Mouse (Mus musculus) limb, embryonic 11.5 days (tissue): ENCODE measurements around the gene Mrrf. TPM values are rescaled to one million over a fixed set of nuclear protein-coding genes. Genes with fewer than 3 reads are reported as not detected.

ENCODE experiments used
- ATAC-seq: fragments of 200-750 bp; cut with Nextera tagmentation; 2 replicates; pipeline ENCODE4 v1.8.0; 2017; ENCODE audit warnings: low read depth; ENCODE audit not compliant: insufficient number of reproducible peaks, low FRiP score, low TSS enrichment
- DNase-seq: peaks from one replicate; pipeline ENCODE4 v3.0.0-alpha.2; 2015; ENCODE audit warnings: low spot score
- H3K27ac ChIP-seq: fragments of 300-500 bp; sonication (generic); replicated peaks from 2 replicates; pipeline ENCODE4 v1.5.1; 2014; ENCODE audit warnings: low read depth, mild to moderate bottlenecking, low read length
- H3K27me3 ChIP-seq: fragments of 300-500 bp; sonication (generic); 2 replicates; pipeline ENCODE4 v1.6.1; 2014; ENCODE audit warnings: mild to moderate bottlenecking, low read length, mixed read lengths; ENCODE audit not compliant: control insufficient read depth, insufficient read depth
- H3K36me3 ChIP-seq: fragments of 300-500 bp; sonication (generic); 2 replicates; pipeline ENCODE4 v1.6.1; 2014; ENCODE audit warnings: mild to moderate bottlenecking, low read length, moderate library complexity, mixed read lengths; ENCODE audit not compliant: control insufficient read depth, insufficient read depth
- H3K4me1 ChIP-seq: fragments of 300-500 bp; sonication (generic); 2 replicates; pipeline ENCODE4 v1.6.1; 2014; ENCODE audit warnings: low read length, mixed read lengths; ENCODE audit not compliant: control insufficient read depth, insufficient read depth
- H3K4me2 ChIP-seq: fragments of 300-500 bp; sonication (generic); 2 replicates; pipeline ENCODE4 v1.6.1; 2014; ENCODE audit warnings: low read depth, mild to moderate bottlenecking, moderate library complexity; ENCODE audit not compliant: severe bottlenecking
- H3K4me3 ChIP-seq: fragments of 300-500 bp; sonication (generic); 2 replicates; pipeline ENCODE4 v1.5.1; 2014; ENCODE audit warnings: low read depth, low read length
- H3K9ac ChIP-seq: fragments of 300-500 bp; sonication (generic); 2 replicates; pipeline ENCODE4 v1.6.1; 2014; ENCODE audit warnings: mild to moderate bottlenecking, low read length
- H3K9me3 ChIP-seq: fragments of 300-500 bp; sonication (generic); 2 replicates; pipeline ENCODE4 v1.6.1; 2016; ENCODE audit warnings: low read length; ENCODE audit not compliant: control insufficient read depth
- WGBS: fragments of 180-500 bp; shearing (Covaris S2); extraction: QIAGEN DNeasy Blood & Tissue Kit; methylation state at CpG from one replicate; pipeline ENCODE4 v1.1.7; 2014; 5-methylcytosine and 5-hydroxymethylcytosine counted together
- polyA plus RNA-seq: library from polyadenylated mRNA; unstranded; fragments of >200 nt; fragmentation: Nextera tagmentation; extraction: Ambion mirVana; gene quantifications from 2 replicates; pipeline ENCODE4 v1.2.1, GENCODE M21; 2014

Gene Mrrf
- polyA plus RNA-seq, 1 experiment from 2014 or later, result 26.5 TPM

- H3K4me3 ChIP-seq, result no peak overlapping the region
- DNase-seq (no peak), ATAC-seq (no peak)
- no peaks in the 10 kb centered on the region for H3K36me3 ChIP-seq
- WGBS, result 80% methylated on average over 2 of the region's 2 CpGs
- H3K27me3 ChIP-seq, result peaks cover 39% of the 10 kb centered on the region
- H3K9ac ChIP-seq, result no peak overlapping the region
- H3K27ac ChIP-seq, result no peak overlapping the region
- no peaks in the 10 kb centered on the region for H3K9me3 ChIP-seq
- no peak overlapping the region for H3K4me2 ChIP-seq
- H3K4me1 ChIP-seq, result peaks cover 3% of the 10 kb centered on the region; the same call in 1 of the 2 replicates
Observed at GRCm38 (mm10) chr2:36200813-36201212, 64.6 kb downstream of the Mrrf start.

- Histone ChIP-seq H3K4me3 (no peak overlapping the region), H3K27ac (no peak overlapping the region), H3K4me2 (no peak overlapping the region), H3K36me3 (no peaks in the 10 kb centered on the region), H3K27me3 (peaks cover 39% of the 10 kb centered on the region), H3K9ac (no peak overlapping the region), H3K4me1 (peaks cover 7% of the 10 kb centered on the region), H3K9me3 (no peaks in the 10 kb centered on the region)
- WGBS, result 25% methylated on average over 18 of the region's 18 CpGs
- DNase-seq (no peak), ATAC-seq (no peak)
Observed at GRCm38 (mm10) chr2:36201756-36202610, 65.8 kb downstream of the Mrrf start.

- WGBS, result 18% methylated on average over 5 of the region's 5 CpGs
- Histone ChIP-seq H3K4me1 (peaks cover 10% of the 10 kb centered on the region), H3K36me3 (no peaks in the 10 kb centered on the region), H3K27ac (no peak overlapping the region), H3K27me3 (peaks cover 37% of the 10 kb centered on the region), H3K9ac (no peak overlapping the region), H3K9me3 (no peaks in the 10 kb centered on the region), H3K4me2 (no peak overlapping the region; the same call in 1 of the 2 replicates), H3K4me3 (no peak overlapping the region)
- DNase-seq, result no peak
- no peak for ATAC-seq
Observed at GRCm38 (mm10) chr2:36202611-36202880, 66.4 kb downstream of the Mrrf start.

- Histone ChIP-seq H3K36me3 (no peaks in the 10 kb centered on the region), H3K9me3 (no peaks in the 10 kb centered on the region), H3K4me3 (peak overlapping the region; percentile 30), H3K9ac (no peak overlapping the region; the same call in 1 of the 2 replicates), H3K27ac (no peak overlapping the region), H3K4me1 (peaks cover 10% of the 10 kb centered on the region), H3K27me3 (peaks cover 37% of the 10 kb centered on the region), H3K4me2 (peak overlapping the region; percentile 60)
- under 1% methylated on average over 39 of the region's 39 CpGs for WGBS
- DNase-seq (peak; percentile 67), ATAC-seq (no peak)
Observed at GRCm38 (mm10) chr2:36203011-36203825, 67.0 kb downstream of the Mrrf start.

- H3K27ac ChIP-seq, result no peak overlapping the region
- WGBS, result 55% methylated on average over 4 of the region's 4 CpGs
- peaks cover 10% of the 10 kb centered on the region for H3K4me1 ChIP-seq
- no peak for DNase-seq
- no peak overlapping the region for H3K4me3 ChIP-seq
- H3K4me2 ChIP-seq, result no peak overlapping the region
- no peaks in the 10 kb centered on the region for H3K36me3 ChIP-seq
- no peak overlapping the region for H3K9ac ChIP-seq
- no peak for ATAC-seq
- H3K9me3 ChIP-seq, result no peaks in the 10 kb centered on the region
- H3K27me3 ChIP-seq, result peaks cover 30% of the 10 kb centered on the region
Observed at GRCm38 (mm10) chr2:36204595-36204994, 68.4 kb downstream of the Mrrf start.

GRCm38 (mm10) chr2:36207071-36207470 is 70.9 kb downstream of the Mrrf start:
- no peak overlapping the region for H3K4me3 ChIP-seq
- no peak overlapping the region for H3K4me2 ChIP-seq
- H3K27ac ChIP-seq, result 0 out of 2 replicates have a peak overlapping the region, but pooled peaks have one; percentile 12
- H3K9me3 ChIP-seq, result no peaks in the 10 kb centered on the region
- no peak overlapping the region for H3K9ac ChIP-seq
- no peaks in the 10 kb centered on the region for H3K36me3 ChIP-seq
- peaks cover 16% of the 10 kb centered on the region for H3K4me1 ChIP-seq
- ATAC-seq, result no peak
- DNase-seq, result peak; percentile 63
- 12% methylated on average over 11 of the region's 11 CpGs for WGBS
- H3K27me3 ChIP-seq, result peaks cover 28% of the 10 kb centered on the region

GRCm38 (mm10) chr2:36210796-36211195 is 74.6 kb downstream of the Mrrf start:
- H3K9me3 ChIP-seq, result no peaks in the 10 kb centered on the region
- peak overlapping the region; percentile 7; the same call in 1 of the 2 replicates for H3K4me2 ChIP-seq
- H3K27ac ChIP-seq, result no peak overlapping the region
- H3K4me3 ChIP-seq, result 0 out of 2 replicates have a peak overlapping the region, but pooled peaks have one; percentile 3
- 2% methylated on average over 28 of the region's 34 CpGs for WGBS
- H3K27me3 ChIP-seq, result peaks cover 5% of the 10 kb centered on the region; the same call in 1 of the 2 replicates
- peaks cover 24% of the 10 kb centered on the region for H3K4me1 ChIP-seq
- no peak for ATAC-seq
- H3K36me3 ChIP-seq, result no peaks in the 10 kb centered on the region
- DNase-seq, result peak; percentile 67
- H3K9ac ChIP-seq, result no peak overlapping the region

- no peaks in the 10 kb centered on the region for H3K9me3 ChIP-seq
- peak; percentile 77 for DNase-seq
- H3K36me3 ChIP-seq, result no peaks in the 10 kb centered on the region
- H3K4me1 ChIP-seq, result peaks cover 23% of the 10 kb centered on the region
- peak overlapping the region; percentile 27; the same call in 1 of the 2 replicates for H3K9ac ChIP-seq
- no peak overlapping the region for H3K27ac ChIP-seq
- no peak overlapping the region for H3K4me3 ChIP-seq
- 3% methylated on average over 7 of the region's 7 CpGs for WGBS
- ATAC-seq, result peak; percentile 33; the same call in 1 of the 2 replicates
- H3K4me2 ChIP-seq, result peak overlapping the region; percentile 24; the same call in 1 of the 2 replicates
- H3K27me3 ChIP-seq, result peaks cover 5% of the 10 kb centered on the region; the same call in 1 of the 2 replicates
Observed at GRCm38 (mm10) chr2:36211785-36212184, 75.6 kb downstream of the Mrrf start.
